Mouse (Mus musculus): ENCODE measurements around the gene Sfxn2.

Sfxn2 gene

GRCm38 (mm10) chr19:46572951-46573937 is at the start of gene Sfxn2, which contains the start of gene Arl3:
TSS of gene Sfxn2 (plus strand) at chr19:46573365.
TSS of gene Arl3 (minus strand) at chr19:46573198.
- DNase-seq = peak; percentile 96 to 98

GRCm38 (mm10) chr19:46523480-46524151 is 49.5 kb upstream of the Sfxn2 start:
- peak; percentile 72 to 87 for DNase-seq

- no peak for DNase-seq
Measured at GRCm38 (mm10) chr19:46524152-46524544, 49.0 kb upstream of the Sfxn2 start.

- DNase-seq = peak; percentile 82 to 90
Measured at GRCm38 (mm10) chr19:46524601-46525321, 48.4 kb upstream of the Sfxn2 start.

- DNase-seq = peak in 1 of 2 experiments; percentile 26
Measured at GRCm38 (mm10) chr19:46525691-46526631, 47.2 kb upstream of the Sfxn2 start.

GRCm38 (mm10) chr19:46527632-46528528 is 45.3 kb upstream of the Sfxn2 start:
- peak in 1 of 2 experiments; percentile 15 for DNase-seq

- peak; percentile 81 to 85 for DNase-seq
Measured at GRCm38 (mm10) chr19:46528529-46529213, 44.5 kb upstream of the Sfxn2 start.

- DNase-seq = peak in 1 of 2 experiments; percentile 10
Measured at GRCm38 (mm10) chr19:46529601-46530448, 43.3 kb upstream of the Sfxn2 start.

GRCm38 (mm10) chr19:46530449-46530990 is 42.6 kb upstream of the Sfxn2 start:
- peak in 1 of 2 experiments; percentile 26 for DNase-seq

GRCm38 (mm10) chr19:46531071-46532030 is 41.8 kb upstream of the Sfxn2 start:
- DNase-seq = peak; percentile 53 to 59

GRCm38 (mm10) chr19:46532031-46532688 is 41.0 kb upstream of the Sfxn2 start:
- peak; percentile 51 to 74 for DNase-seq

GRCm38 (mm10) chr19:46533066-46533465 is 40.1 kb upstream of the Sfxn2 start:
- DNase-seq = no peak

GRCm38 (mm10) chr19:46533525-46533924 is 39.6 kb upstream of the Sfxn2 start:
- DNase-seq = no peak

GRCm38 (mm10) chr19:46534542-46535098 is 38.5 kb upstream of the Sfxn2 start:
- DNase-seq = no peak

GRCm38 (mm10) chr19:46537357-46537756 is 35.8 kb upstream of the Sfxn2 start:
- no peak for DNase-seq

- no peak for DNase-seq
Measured at GRCm38 (mm10) chr19:46538213-46538612, 35.0 kb upstream of the Sfxn2 start.

- no peak for DNase-seq
Measured at GRCm38 (mm10) chr19:46542750-46543149, 30.4 kb upstream of the Sfxn2 start.

Data from lung, postnatal 4 days (tissue).